Mouse (Mus musculus) neural tube, embryonic 14.5 days (tissue): ENCODE results near the gene Dusp7. TPM values are rescaled to one million over a fixed set of nuclear protein-coding genes. Genes with fewer than 3 reads are reported as not detected.

Experiments used
- ATAC-seq: fragments of 200-750 bp; cut with Nextera tagmentation; 2 replicates; pipeline ENCODE4 v1.8.0; 2017; ENCODE audit warnings: low read depth, mild to moderate bottlenecking, moderate TSS enrichment, moderate library complexity
- H3K27ac ChIP-seq: fragments of 300-500 bp; sonication (generic); 2 replicates; pipeline ENCODE4 v1.5.1; 2014; ENCODE audit warnings: low read depth, mild to moderate bottlenecking, control low read depth, low read length, moderate library complexity, mixed read lengths
- H3K27me3 ChIP-seq: fragments of 300-500 bp; sonication (generic); 2 replicates; pipeline ENCODE4 v1.6.1; 2014; ENCODE audit warnings: low read length; ENCODE audit not compliant: control insufficient read depth, insufficient read depth
- H3K36me3 ChIP-seq: fragments of 300-500 bp; sonication (generic); 2 replicates; pipeline ENCODE4 v1.6.1; 2014; ENCODE audit warnings: low read length, mixed read lengths; ENCODE audit not compliant: control insufficient read depth, insufficient read depth
- H3K4me1 ChIP-seq: fragments of 300-500 bp; sonication (generic); 2 replicates; pipeline ENCODE4 v1.6.1; 2014; ENCODE audit warnings: low read length; ENCODE audit not compliant: control insufficient read depth, insufficient read depth
- H3K4me2 ChIP-seq: fragments of 300-500 bp; sonication (generic); 2 replicates; pipeline ENCODE4 v1.6.1; 2014; ENCODE audit warnings: mild to moderate bottlenecking, low read depth, low read length, control low read depth
- H3K4me3 ChIP-seq: fragments of 300-500 bp; sonication (generic); 2 replicates; pipeline ENCODE4 v1.5.1; 2014; ENCODE audit warnings: low read depth, low read length, control low read depth, mixed read lengths
- H3K9ac ChIP-seq: fragments of 300-500 bp; sonication (generic); replicated peaks from 2 replicates; pipeline ENCODE4 v1.6.1; 2014; ENCODE audit warnings: low read depth, mild to moderate bottlenecking, control low read depth, low read length, mixed read lengths
- H3K9me3 ChIP-seq: fragments of 300-500 bp; sonication (generic); 2 replicates; pipeline ENCODE4 v1.6.1; 2016; ENCODE audit warnings: low read length; ENCODE audit not compliant: control insufficient read depth
- WGBS: fragments of 180-500 bp; shearing (Covaris S2); extraction: QIAGEN DNeasy Blood & Tissue Kit; methylation state at CpG from one replicate; pipeline ENCODE4 v1.1.7; 2014; 5-methylcytosine and 5-hydroxymethylcytosine counted together
- polyA plus RNA-seq: library from polyadenylated mRNA; unstranded; fragments of >200 nt; fragmentation: Nextera tagmentation; extraction: Ambion mirVana; gene quantifications from 2 replicates; pipeline ENCODE4 v1.2.1, GENCODE M21; 2014

Gene Dusp7
- polyA plus RNA-seq, 1 experiment from 2014 or later, result 19.3 TPM

GRCm38 (mm10) chr9:106417841-106418625 lies 49.6 kb downstream of the Dusp7 start:
- Histone ChIP-seq H3K36me3 (no peaks in the 10 kb centered on the region), H3K27me3 (no peaks in the 10 kb centered on the region), H3K4me3 (peak overlapping the region; percentile 21; the same call in 1 of the 2 replicates), H3K27ac (no peak overlapping the region), H3K4me1 (peaks cover 20% of the 10 kb centered on the region), H3K4me2 (peak overlapping the region; percentile 60), H3K9me3 (no peaks in the 10 kb centered on the region), H3K9ac (peak overlapping the region; percentile 54)
- 16% methylated on average over 29 of the region's 29 CpGs for WGBS
- peak; percentile 57 for ATAC-seq

DNA sequence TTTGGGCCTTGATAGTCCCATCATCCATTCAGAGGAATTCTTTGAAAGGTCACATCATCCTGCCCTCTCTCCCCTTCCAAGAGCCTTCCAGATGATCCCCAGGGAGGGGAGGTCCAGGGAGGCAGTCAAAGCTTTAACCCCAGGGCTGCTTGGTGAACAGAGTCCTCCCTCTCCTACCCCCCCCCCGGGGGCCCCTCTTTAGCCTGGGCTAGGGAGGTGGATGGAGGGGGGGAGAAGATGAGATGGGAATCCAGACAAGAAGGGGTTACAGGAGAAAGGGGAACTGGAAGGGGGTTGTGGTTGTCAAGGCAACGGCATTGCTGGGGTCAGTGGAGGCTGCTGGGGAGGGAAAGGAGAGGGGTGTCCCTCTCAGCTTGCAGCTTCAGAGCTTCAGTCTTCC lies 52.2 kb downstream of the Dusp7 start:
- 0% methylated on average over 2 of the region's 2 CpGs for WGBS
- peaks cover 20% of the 10 kb centered on the region for H3K4me1 ChIP-seq
- no peak overlapping the region for H3K4me2 ChIP-seq
- H3K4me3 ChIP-seq, result no peak overlapping the region
- H3K9ac ChIP-seq, result peak overlapping the region; percentile 1; the same call in 1 of the 2 replicates
- no peaks in the 10 kb centered on the region for H3K9me3 ChIP-seq
- no peaks in the 10 kb centered on the region for H3K36me3 ChIP-seq
- H3K27ac ChIP-seq, result no peak overlapping the region
- H3K27me3 ChIP-seq, result no peaks in the 10 kb centered on the region
- ATAC-seq, result no peak

DNA sequence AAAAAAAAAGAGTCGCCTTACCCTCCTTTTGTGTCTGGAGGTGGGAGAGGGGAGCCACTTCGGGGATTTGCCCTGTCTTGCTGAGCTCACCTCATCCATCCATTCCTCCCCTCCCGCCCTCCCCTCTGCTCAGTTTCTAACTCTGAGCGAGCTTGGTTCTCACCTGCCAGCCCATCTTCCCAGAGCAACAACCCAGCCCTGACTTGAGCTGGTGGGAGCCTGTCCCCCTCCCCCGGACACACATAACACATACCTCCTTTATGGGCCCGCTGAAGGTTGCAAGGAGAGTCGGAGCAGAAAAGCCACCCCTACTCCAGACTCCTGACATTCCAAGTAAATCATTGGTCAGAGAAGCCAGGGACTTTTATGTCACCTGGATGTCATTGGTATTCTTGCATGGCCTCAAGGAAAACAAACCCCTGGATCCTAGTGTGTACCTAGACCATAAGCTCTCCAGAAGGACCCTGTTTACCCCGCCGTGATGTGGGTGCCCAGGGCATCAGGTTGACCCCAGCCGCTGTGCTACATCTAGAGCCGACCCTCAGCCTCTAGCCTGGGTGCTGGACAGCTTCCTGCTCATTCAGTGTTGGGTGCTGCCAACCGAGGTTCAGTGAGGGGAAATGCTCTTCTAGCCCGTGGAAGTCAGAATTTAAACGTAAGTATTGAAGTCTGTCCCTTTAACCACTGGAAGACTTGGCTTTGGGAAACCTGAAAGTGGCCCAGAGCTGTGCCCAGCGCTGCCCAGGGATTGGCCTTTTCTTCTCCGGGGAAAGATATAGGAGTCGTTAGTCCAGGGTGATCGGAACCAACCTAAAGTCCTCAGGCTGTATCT lies 52.8 kb downstream of the Dusp7 start:
- Histone ChIP-seq H3K36me3 (no peaks in the 10 kb centered on the region), H3K4me3 (no peak overlapping the region), H3K27me3 (no peaks in the 10 kb centered on the region), H3K9me3 (no peaks in the 10 kb centered on the region), H3K27ac (no peak overlapping the region), H3K4me2 (peak overlapping the region; percentile 30; the same call in 1 of the 2 replicates), H3K9ac (peak overlapping the region; percentile 1; the same call in 1 of the 2 replicates), H3K4me1 (peaks cover 20% of the 10 kb centered on the region)
- peak; percentile 19; the same call in 1 of the 2 replicates for ATAC-seq
- WGBS, result 8% methylated on average over 18 of the region's 18 CpGs

GRCm38 (mm10) chr9:106421865-106422160 lies 53.4 kb downstream of the Dusp7 start:
- peak overlapping the region; percentile 30; the same call in 1 of the 2 replicates for H3K4me2 ChIP-seq
- no peak overlapping the region for H3K9ac ChIP-seq
- peaks cover 20% of the 10 kb centered on the region for H3K4me1 ChIP-seq
- H3K4me3 ChIP-seq, result no peak overlapping the region
- ATAC-seq, result peak; percentile 75
- no peaks in the 10 kb centered on the region for H3K27me3 ChIP-seq
- H3K36me3 ChIP-seq, result no peaks in the 10 kb centered on the region
- 2% methylated on average over 3 of the region's 3 CpGs for WGBS
- H3K27ac ChIP-seq, result no peak overlapping the region
- H3K9me3 ChIP-seq, result no peaks in the 10 kb centered on the region

Other genes starting within 250 kb of the Dusp7 start
- gene Glyctk, start 210.5 kb upstream of the Dusp7 start, polyA plus RNA-seq, result 3.3 and 4.3 TPM in 2 replicates
- 37.4 and 40.4 TPM in 2 replicates for gene Wdr82, start 197.7 kb upstream of the Dusp7 start, polyA plus RNA-seq
- 11.1 and 14.4 TPM in 2 replicates for gene Ppm1m, start 168.9 kb upstream of the Dusp7 start, polyA plus RNA-seq
- gene Twf2, start 165.5 kb upstream of the Dusp7 start, polyA plus RNA-seq, result 44.2 and 48.4 TPM in 2 replicates
- 0.08 and 0.09 TPM in 2 replicates for gene Tlr9, start 146.0 kb upstream of the Dusp7 start, polyA plus RNA-seq
- gene Alas1, start 120.0 kb upstream of the Dusp7 start, polyA plus RNA-seq, result 99.7 and 104 TPM in 2 replicates
- 4.5 and 5.8 TPM in 2 replicates for gene Poc1a, start 87.6 kb upstream of the Dusp7 start, polyA plus RNA-seq
- 719 and 757 TPM in 2 replicates for gene Rpl29, start 60.8 kb downstream of the Dusp7 start, polyA plus RNA-seq
- 20.3 and 22.5 TPM in 2 replicates for gene Acy1, start 69.7 kb downstream of the Dusp7 start, polyA plus RNA-seq
- 8.6 TPM in 2 replicates for gene Abhd14b, start 78.8 kb downstream of the Dusp7 start, polyA plus RNA-seq
- gene Abhd14a, start 79.0 kb downstream of the Dusp7 start, polyA plus RNA-seq, result 59.5 and 66.9 TPM in 2 replicates
- 166 and 182 TPM in 2 replicates for gene Pcbp4, start 84.7 kb downstream of the Dusp7 start, polyA plus RNA-seq
- gene Gpr62, start 97.3 kb downstream of the Dusp7 start, polyA plus RNA-seq, result 1.5 and 1.7 TPM in 2 replicates
- gene Rrp9, start 107.3 kb downstream of the Dusp7 start, polyA plus RNA-seq, result 36.1 and 36.2 TPM in 2 replicates
- 0.17 and 0.36 TPM in 2 replicates for gene Parp3, start 108.3 kb downstream of the Dusp7 start, polyA plus RNA-seq
- not detected in 2 replicates for gene Iqcf1, start 131.3 kb downstream of the Dusp7 start, polyA plus RNA-seq
- gene Iqcf5, start 145.9 kb downstream of the Dusp7 start, polyA plus RNA-seq, result not detected in 2 replicates
- not detected in 2 replicates for gene Iqcf3, start 193.0 kb downstream of the Dusp7 start, polyA plus RNA-seq
- gene Iqcf4, start 202.4 kb downstream of the Dusp7 start, polyA plus RNA-seq, result not detected in 2 replicates